Mouse (Mus musculus) large intestine, adult 2 months (tissue): ENCODE data around the gene A930004D18Rik. TPM values are rescaled to one million over a fixed set of nuclear protein-coding genes. Genes with fewer than 3 reads are reported as not detected.

ENCODE experiments used
- DNase-seq: peaks from one replicate; pipeline ENCODE4 v3.0.0-alpha.2; 2012; ENCODE audit warnings: low read depth, low spot score
- WGBS: fragments of 180-500 bp; shearing (Covaris S2); methylation state at CpG from one replicate; pipeline ENCODE4 v1.1.7; 2018; 5-methylcytosine and 5-hydroxymethylcytosine counted together
- polyA plus RNA-seq: library from polyadenylated mRNA; depleted of rRNA; stranded (reverse); fragments of >200 nt; gene quantifications from 2 replicates; pipeline ENCODE4 v1.2.3, GENCODE M21; 2012; rRNA removed

The A930004D18Rik gene
- polyA plus RNA-seq: 0.44 and 0.45 TPM in 2 replicates

DNA sequence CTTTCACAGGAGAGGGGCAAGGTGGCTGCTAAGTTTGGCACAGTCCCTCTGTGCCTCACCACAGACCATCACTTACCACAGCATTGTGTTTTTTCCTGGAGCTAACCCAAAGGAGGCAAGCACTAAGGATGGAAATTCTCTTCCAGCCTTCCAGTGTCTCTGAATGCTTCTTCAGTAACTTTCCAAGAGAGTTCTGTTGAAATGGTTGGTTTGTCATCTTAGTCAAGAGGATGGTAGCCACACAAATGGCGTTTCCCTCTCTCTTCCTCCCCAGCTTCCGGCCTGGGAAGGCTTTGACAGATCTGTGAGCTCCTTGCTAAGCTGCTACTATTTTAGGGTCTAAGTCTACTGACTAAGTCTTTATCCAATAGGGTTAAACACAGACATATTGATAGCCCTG, at the start of gene A930004D18Rik:
Gene A930004D18Rik, minus strand, starts transcription at position 247 of the 400 bp plus-strand sequence.
- no peak for DNase-seq

DNA sequence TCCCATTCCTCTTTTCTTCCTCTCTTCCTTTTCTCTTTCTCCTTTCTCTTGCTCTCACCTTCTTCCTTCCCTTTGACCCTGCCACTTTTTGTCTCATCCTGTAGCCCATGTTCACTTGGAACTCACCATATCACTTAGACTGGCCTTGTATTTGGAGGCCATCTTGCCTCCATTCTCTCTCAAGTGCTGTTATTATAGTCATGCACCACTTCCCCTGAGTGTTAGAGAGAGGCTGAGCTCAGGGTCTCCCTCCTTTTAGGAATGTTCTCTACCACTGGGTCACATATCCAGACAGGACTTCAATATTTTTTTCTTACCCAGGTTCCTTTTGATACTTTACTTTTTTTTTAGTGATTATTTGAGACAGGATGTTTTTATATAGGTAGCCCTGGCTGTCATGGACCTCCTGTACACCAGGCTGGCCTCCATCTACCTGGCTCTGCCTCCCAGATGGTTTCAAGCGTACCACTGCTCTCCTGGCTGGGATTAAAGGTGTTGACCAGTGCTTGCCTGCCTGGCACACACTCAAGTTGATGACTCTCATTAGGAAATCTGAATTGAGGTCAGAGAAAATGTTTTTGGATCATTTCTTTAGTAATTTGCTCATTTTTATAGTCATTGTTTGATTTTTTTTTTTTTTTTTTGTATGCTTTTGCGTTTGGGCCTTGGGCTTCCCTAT, 42.8 kb upstream of the A930004D18Rik start:
- DNase-seq: no peak
- WGBS: 82% methylated on average over 2 of the region's 2 CpGs

More for the DNA sequence above, at the start of gene A930004D18Rik:
- 86% methylated on average over 2 of the region's 2 CpGs for WGBS

GRCm38 (mm10) chr2:18071947-18072346, 34.4 kb upstream of the A930004D18Rik start:
- 56% methylated on average over 2 of the region's 2 CpGs for WGBS
- DNase-seq: no peak

DNA sequence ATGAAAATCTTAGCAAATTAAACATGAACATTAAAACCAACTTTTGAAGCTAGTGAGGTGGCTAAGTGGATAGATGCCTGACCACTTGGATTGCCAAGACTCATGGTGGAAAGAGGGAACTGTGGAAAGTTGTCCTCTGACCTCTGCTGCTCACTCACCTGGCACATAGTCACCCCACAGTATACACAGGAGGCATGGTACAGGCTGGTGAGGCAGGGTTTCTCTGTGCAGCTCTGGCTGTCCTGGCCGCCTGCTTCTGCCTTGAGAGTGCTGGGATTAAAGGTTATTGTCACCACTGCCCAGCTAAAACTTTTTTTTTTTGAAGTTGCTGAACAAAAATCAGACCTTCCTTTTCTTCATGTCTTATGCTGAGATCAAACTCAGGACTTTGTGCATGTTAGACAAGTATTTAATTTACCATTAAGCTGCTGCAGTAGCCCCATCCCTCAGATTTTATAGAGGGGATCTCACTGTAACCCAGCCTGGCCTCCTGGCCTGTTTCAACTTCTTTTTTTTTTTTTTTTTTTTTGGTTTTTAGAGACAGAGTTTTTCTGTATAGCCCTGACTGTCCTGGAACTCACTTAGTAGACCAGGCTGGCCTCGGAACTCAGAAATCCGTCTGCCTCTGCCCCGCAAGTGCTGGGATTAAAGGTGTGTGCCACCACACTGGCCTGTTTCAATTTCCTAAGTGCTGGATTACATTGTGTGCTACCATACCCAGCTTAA, 30.7 kb upstream of the A930004D18Rik start:
- DNase-seq: no peak
- WGBS: 90% methylated on average over 4 of the region's 4 CpGs

DNA sequence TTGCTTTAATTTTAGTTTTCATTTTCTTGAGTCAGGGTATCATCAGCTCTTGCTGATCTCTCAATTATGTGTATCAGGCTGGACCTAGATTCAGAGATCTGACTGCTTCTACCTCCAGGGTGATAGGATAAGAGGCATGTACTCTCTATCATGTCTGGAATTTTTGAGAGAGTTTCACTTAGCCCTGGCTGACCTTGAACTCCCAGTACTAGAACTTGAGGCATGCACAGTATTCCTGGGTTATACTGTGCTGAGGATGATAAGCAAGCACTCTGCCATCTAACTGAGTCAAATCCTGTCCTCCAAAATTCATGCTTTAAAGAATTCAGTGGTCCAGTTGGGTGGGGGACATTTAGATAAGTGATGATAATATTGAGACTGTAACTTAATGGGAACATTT, 28.9 kb upstream of the A930004D18Rik start:
- no peak for DNase-seq

DNA sequence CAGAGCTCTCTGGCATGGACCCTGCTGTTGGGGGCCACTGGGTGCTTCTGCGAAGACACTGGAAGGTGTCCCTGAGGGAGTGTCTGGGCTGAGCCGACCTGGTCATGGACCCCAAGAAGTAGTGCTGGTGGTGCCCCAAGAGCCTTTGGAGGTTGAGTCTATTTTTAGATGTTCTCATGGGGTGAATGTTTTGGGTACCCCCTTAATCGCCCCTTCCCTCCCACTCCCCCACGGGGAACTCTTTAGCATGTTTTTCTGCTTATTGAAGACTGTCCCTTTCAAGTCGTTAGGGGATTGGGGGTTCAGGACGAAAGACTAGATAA, 28.1 kb upstream of the A930004D18Rik start:
- no peak for DNase-seq
- WGBS: 7% methylated on average over 6 of the region's 6 CpGs

- no peak for DNase-seq
- 1% methylated on average over 68 of the region's 85 CpGs for WGBS
Observed at GRCm38 (mm10) chr2:18064941-18065707, 27.6 kb upstream of the A930004D18Rik start.

GRCm38 (mm10) chr2:18064356-18064858, 26.9 kb upstream of the A930004D18Rik start:
- peak; percentile 60 for DNase-seq
- under 1% methylated on average over 57 of the region's 58 CpGs for WGBS

DNA sequence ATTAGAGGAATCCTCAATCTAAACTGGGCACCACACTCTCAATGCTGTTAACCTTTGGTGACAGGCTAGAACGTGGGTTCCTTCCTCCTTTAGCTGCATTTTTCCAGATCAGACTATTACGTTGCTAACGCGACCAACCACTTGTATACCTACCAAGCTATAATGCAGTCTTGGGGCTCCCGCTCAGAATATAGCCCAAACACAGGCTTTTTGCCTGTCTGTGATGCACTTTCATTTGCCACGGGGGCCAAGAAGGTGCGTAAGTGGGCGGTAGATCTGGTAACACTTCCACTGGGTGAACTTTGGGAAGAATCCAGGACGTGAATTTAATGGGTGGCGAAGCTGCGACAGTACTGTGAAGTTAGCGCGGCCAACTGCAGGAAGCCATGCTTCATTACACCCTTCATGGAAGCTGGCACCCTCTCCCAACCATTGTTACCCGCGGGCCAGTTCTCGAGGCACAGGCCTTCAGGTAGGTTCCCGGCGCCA, 26.3 kb upstream of the A930004D18Rik start:
- no peak for DNase-seq
- 1% methylated on average over 18 of the region's 18 CpGs for WGBS

DNA sequence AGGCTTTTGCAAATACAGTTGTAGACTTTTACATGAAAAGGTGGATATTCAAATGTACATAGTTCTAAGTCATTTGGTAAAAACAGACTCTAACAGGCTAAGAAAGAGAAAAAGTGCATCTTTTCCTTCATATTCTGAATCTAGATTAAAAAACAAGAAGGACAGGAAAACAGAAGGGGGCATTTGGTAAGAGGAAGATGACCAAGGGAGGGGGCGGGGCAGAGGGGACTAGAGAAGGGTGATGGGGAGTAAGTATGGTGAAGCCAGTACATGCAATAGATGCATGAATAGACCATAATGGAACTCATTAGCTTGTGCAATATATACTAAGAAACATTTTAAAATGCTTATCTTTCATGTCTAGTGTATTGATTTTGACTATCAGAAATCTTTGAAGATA, 22.9 kb upstream of the A930004D18Rik start:
- DNase-seq: no peak
- WGBS: 97% methylated on average over 1 of the region's 1 CpGs

GRCm38 (mm10) chr2:18059891-18060290, 22.4 kb upstream of the A930004D18Rik start:
- WGBS: 95% methylated on average over 1 of the region's 1 CpGs
- DNase-seq: no peak

DNA sequence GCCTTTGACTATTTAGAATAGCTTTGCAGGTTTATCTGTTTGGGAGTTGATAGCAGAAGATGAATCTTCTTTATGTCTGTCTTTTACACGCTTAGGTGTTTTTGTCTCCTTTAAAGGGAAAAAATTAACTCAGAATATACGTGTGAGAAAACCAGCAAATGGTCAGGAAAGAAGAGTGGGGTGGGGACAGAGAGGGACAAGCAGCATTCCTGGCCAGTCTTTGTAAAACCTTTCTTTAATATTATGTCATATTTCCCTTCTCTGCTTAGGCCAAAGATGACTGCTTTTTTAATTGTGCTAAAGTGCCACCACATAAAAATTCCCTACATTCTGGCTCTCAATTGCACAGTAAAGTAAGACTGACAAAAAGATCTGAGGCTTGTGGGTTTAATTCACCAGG, 21.5 kb upstream of the A930004D18Rik start:
- no peak for DNase-seq
- WGBS: 81% methylated on average over 2 of the region's 2 CpGs

GRCm38 (mm10) chr2:18058146-18058708, 20.7 kb upstream of the A930004D18Rik start:
- 40% methylated on average over 9 of the region's 9 CpGs for WGBS

DNA sequence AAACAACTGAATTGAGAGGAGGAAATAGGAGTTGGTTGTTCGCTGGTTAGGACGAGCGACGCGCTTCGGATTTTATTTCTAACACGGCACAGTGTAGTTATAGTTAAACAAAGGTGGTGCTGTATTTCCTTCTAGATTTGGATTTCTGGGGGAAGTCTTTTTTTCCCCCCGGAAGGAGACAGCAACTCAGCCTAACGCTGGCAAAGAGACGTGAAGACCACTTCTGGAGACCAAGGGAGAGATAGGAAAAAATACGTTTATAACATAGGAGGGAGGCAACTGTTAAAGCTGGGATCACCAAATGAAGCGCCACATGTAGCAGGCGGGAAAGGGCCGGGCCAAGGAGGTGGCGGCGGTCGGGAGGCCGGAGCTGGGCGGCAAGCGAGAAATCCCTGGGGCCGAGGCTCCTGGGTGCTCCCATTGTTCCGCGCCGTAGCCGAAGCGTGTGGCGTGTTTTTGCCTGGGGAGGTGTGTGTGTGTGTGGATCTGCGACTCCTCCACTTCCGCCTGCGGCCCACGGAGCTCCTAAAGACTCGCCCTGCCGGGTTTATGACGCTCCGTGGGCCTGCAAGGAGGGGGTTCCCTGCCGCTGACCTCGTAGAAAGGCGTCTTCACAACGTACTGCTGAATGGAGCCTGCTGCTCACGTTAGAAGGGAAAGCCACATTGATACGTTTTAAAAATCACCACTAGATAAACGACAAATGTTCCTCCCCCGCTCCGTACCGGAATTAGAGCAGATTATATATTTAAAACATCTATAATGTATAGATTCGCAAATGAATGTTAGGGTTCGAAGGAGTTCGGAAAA, 20.0 kb upstream of the A930004D18Rik start:
- under 1% methylated on average over 48 of the region's 48 CpGs for WGBS
- no peak for DNase-seq

More at GRCm38 (mm10) chr2:18058146-18058708, 20.7 kb upstream of the A930004D18Rik start:
- no peak for DNase-seq

GRCm38 (mm10) chr2:18056786-18057255, 19.3 kb upstream of the A930004D18Rik start:
- peak; percentile 81 for DNase-seq
- under 1% methylated on average over 37 of the region's 50 CpGs for WGBS

- DNase-seq: peak; percentile 67
- under 1% methylated on average over 46 of the region's 66 CpGs for WGBS
Observed at GRCm38 (mm10) chr2:18055929-18056785, 18.6 kb upstream of the A930004D18Rik start.

DNA sequence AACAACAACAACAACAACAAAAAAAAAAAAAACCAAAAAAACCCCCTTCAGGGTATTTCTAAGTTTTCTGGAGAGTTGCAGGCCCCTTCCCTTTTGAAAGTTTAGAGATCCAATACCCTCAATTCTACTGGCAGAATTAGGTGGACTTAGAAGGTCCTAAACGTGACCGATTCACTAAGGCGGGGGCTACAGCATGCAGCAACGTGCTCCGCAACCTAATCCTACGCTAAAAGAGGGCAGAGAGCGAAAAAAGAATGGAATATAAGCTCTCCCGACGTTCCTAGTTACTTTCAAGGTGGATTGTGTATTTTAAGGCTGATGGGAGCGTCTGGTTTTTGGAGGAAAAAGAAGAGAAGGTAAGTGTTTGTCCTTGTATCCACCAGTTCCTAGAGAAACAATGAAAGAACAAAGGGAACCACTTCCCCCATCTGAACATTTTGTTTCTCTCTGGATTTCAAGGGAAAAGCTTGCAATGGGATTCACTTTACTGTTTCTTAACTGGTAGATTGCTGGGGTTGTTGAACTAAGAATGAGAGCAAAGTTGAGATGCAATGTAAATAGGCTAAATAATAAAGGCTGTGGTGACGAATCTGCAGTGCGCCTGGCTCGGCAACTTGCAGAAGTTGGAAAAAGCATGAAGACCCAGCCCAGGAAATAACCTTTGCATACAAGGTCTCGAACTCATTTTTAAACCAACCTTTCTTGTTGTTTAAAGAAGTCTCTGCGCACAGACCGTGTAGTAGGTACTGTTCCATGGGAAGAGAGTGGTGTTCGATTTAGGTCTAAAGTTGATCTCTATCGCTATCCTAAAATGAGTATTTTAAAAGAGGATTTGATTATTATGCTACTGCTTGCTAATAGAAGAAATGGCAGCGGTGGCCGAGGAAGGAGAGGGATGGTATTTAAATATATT, 17.7 kb upstream of the A930004D18Rik start, which contains the start of gene Mllt10:
Gene Mllt10, plus strand, starts transcription at position 222 of the 913 bp plus-strand sequence.
- 20% methylated on average over 20 of the region's 20 CpGs for WGBS
- no peak for DNase-seq
